23 mouse cellular contexts compared by ENCODE assay signal in the genomic region with DNA sequence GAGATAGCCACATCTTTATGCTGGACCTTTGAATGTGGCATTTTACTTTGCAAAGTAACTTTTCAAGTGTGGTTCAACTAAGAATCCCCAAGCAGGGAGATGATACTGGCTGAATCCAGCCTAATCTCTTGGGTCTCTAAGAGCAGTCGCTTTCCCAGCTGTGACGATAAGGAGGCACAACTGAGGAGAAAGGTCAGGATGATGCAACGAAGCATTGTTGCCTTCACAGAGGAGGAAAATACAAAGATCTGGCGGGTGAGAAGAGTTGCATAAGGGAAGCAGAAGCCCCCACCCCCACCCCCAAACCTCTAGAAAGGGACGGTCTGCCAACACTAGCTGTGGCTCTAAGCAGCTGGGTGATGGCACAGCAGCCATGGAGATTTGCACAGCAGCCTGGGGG.
"Had no signal": no experiment of that assay in that cellular context is flagged by ENCODE, and none has a peak within 500 bp of the region (broad histone marks: within the 10 kb centered on the region; RNA-seq: fewer than 3 reads in every experiment).

No protein-coding gene starts in this region.

- H3K27ac ChIP-seq: lung, embryonic 15.5 days; macrophage; midbrain, embryonic 10.5 days; midbrain, embryonic 12.5 days; neural tube, embryonic 13.5 days; neural tube, embryonic 15.5 days; stomach, embryonic 15.5 days; stomach, postnatal 0 days had no signal

- H3K4me1 ChIP-seq: lung, embryonic 15.5 days; midbrain, embryonic 10.5 days; midbrain, embryonic 12.5 days; neural tube, embryonic 13.5 days; neural tube, embryonic 15.5 days; stomach, embryonic 15.5 days had no signal

- H3K9me3 ChIP-seq: lung, embryonic 15.5 days; midbrain, embryonic 10.5 days; midbrain, embryonic 12.5 days; neural tube, embryonic 13.5 days; neural tube, embryonic 15.5 days; stomach, embryonic 15.5 days had no signal

- H3K36me3 ChIP-seq: lung, embryonic 15.5 days; midbrain, embryonic 10.5 days; midbrain, embryonic 12.5 days; neural tube, embryonic 13.5 days; neural tube, embryonic 15.5 days; stomach, embryonic 15.5 days had no signal

- DNase-seq: lung, adult 18-20 months; lung, postnatal 14 days; lung, postnatal 36 days; midbrain, embryonic 14.5 days; retina, postnatal 1 day; right cerebral cortex, adult 18-20 months; right cerebral cortex, postnatal 25 days; right cerebral cortex, postnatal 4 days; spleen, adult 18-20 months; thymus, adult 2 months; thymus, postnatal 25 days; thymus, postnatal 4 days had no signal

- H3K27me3 ChIP-seq: lung, embryonic 15.5 days; neural tube, embryonic 13.5 days; neural tube, embryonic 15.5 days; stomach, embryonic 15.5 days had no signal

- ATAC-seq: lung, postnatal 0 days; midbrain, embryonic 16.5 days had no signal

- H3K9ac ChIP-seq: lung, embryonic 15.5 days; midbrain, embryonic 12.5 days; neural tube, embryonic 13.5 days; neural tube, embryonic 15.5 days; stomach, embryonic 15.5 days had no signal

- H3K4me2 ChIP-seq: lung, embryonic 15.5 days; midbrain, embryonic 12.5 days; neural tube, embryonic 13.5 days; neural tube, embryonic 15.5 days; stomach, embryonic 15.5 days had no signal

- H3K4me3 ChIP-seq: lung, embryonic 15.5 days; midbrain, embryonic 10.5 days; midbrain, embryonic 12.5 days; myocyte; neural tube, embryonic 13.5 days; neural tube, embryonic 15.5 days; stomach, embryonic 15.5 days had no signal
